Mouse (Mus musculus) embryonic fibroblast, embryonic 13.5 days (primary cell): ENCODE results near the gene Stk32c.

Source experiments
- CTCF ChIP-seq: IDR thresholded peaks from 2 replicates; pipeline ENCODE4 v1.5.1; 2011; ENCODE audit warnings: mild to moderate bottlenecking, control low read depth, low read length, moderate library complexity, borderline replicate concordance; ENCODE audit not compliant: insufficient read depth
- POLR2A ChIP-seq: IDR thresholded peaks from 2 replicates; pipeline ENCODE4 v1.6.1; 2011; ENCODE audit warnings: low read depth, mild to moderate bottlenecking, control low read depth, low read length, moderate library complexity

- TF ChIP-seq CTCF: no peak
- no peak for TF ChIP-seq POLR2A
Observed at GRCm38 (mm10) chr7:139215516-139215915, 2.4 kb upstream of the Stk32c start.
